8 mouse cellular contexts compared by ENCODE assay signal in genomic region chr3:51577816-51578749, GRCm38 (mm10). TPM values are rescaled to one million over a fixed set of nuclear protein-coding genes. Genes with fewer than 3 reads are reported as not detected.
A peak's percentile ranks its signal among the peaks of the same experiment; 100 is the strongest.
DNase-seq lines count a peak whose midpoint lies in the region; ATAC-seq and TF ChIP-seq lines count a peak whose summit lies in the region.

No protein-coding gene starts in this region.

- TF ChIP-seq EP300 in heart, adult 2 months (IDR thresholded peaks at IDR 0.05; ENCODE audit: insufficient read depth, low read depth, low read length): no peak
- no peak for TF ChIP-seq EP300 in liver, postnatal 0 days (IDR thresholded peaks at IDR 0.05; ENCODE audit: low read depth)

- no peaks in the 10 kb centered on the region for H3K36me3 ChIP-seq in heart, adult 2 months (ENCODE audit: control insufficient read depth, insufficient read depth, low read length)
- no peaks in the 10 kb centered on the region for H3K36me3 ChIP-seq in heart, embryonic 11.5 days (ENCODE audit: control insufficient read depth, insufficient read depth, low read length)
- no peaks in the 10 kb centered on the region for H3K36me3 ChIP-seq in heart, embryonic 15.5 days
- no peaks in the 10 kb centered on the region for H3K36me3 ChIP-seq in stomach, embryonic 16.5 days (ENCODE audit: control insufficient read depth, insufficient read depth, low read length)
- H3K36me3 ChIP-seq in liver, postnatal 0 days (replicated peaks; ENCODE audit: insufficient read depth, low read length): no peaks in the 10 kb centered on the region

- no peak overlapping the region for H3K9ac ChIP-seq in heart, adult 2 months (ENCODE audit: low read depth, low read length)
- H3K9ac ChIP-seq in heart, embryonic 11.5 days (ENCODE audit: low read depth, low read length): no peak overlapping the region
- H3K9ac ChIP-seq in heart, embryonic 15.5 days: no peak overlapping the region
- no peak overlapping the region for H3K9ac ChIP-seq in stomach, embryonic 16.5 days (ENCODE audit: low read length)
- H3K9ac ChIP-seq in liver, postnatal 0 days (replicated peaks): no peak overlapping the region

- H3K27ac ChIP-seq in heart, adult 2 months: no peak overlapping the region
- H3K27ac ChIP-seq in heart, embryonic 11.5 days (ENCODE audit: low read depth, low read length): no peak overlapping the region
- peak overlapping the region; percentile 64; the same call in 1 of the 2 replicates for H3K27ac ChIP-seq in heart, embryonic 15.5 days
- peak overlapping the region; percentile 80 for H3K27ac ChIP-seq in stomach, embryonic 16.5 days (ENCODE audit: low read length)
- no peak overlapping the region for H3K27ac ChIP-seq in liver, postnatal 0 days (ENCODE audit: low read depth)

- intact Hi-C loops in heart, adult 2 months (cut with DNase I): no loop called here
- intact Hi-C loops in left cerebral cortex, postnatal 36 days (cut with DNase I): loop anchor here (5.0 kb wide), 1 partner anchor 664 kb away; no protein-coding TSS in a partner anchor

- no peaks in the 10 kb centered on the region for H3K27me3 ChIP-seq in heart, adult 2 months (ENCODE audit: control insufficient read depth, insufficient read depth, low read length)
- H3K27me3 ChIP-seq in heart, embryonic 11.5 days (ENCODE audit: control insufficient read depth, insufficient read depth, low read length): no peaks in the 10 kb centered on the region
- H3K27me3 ChIP-seq in heart, embryonic 15.5 days: no peaks in the 10 kb centered on the region
- H3K27me3 ChIP-seq in stomach, embryonic 16.5 days (ENCODE audit: control insufficient read depth, insufficient read depth, low read length): no peaks in the 10 kb centered on the region
- H3K27me3 ChIP-seq in liver, postnatal 0 days (ENCODE audit: insufficient read depth, low read length): no peaks in the 10 kb centered on the region

- TF ChIP-seq CTCF in heart, adult 2 months (IDR thresholded peaks at IDR 0.05): no peak
- TF ChIP-seq CTCF in liver, postnatal 0 days (IDR thresholded peaks at IDR 0.05; ENCODE audit: low read depth): no peak

- H3K79me2 ChIP-seq in heart, adult 2 months (replicated peaks; ENCODE audit: control insufficient read depth, insufficient read depth, low read length): no peaks in the 10 kb centered on the region

- 56% methylated on average over 12 of the region's 12 CpGs for WGBS in heart, adult 2 months
- WGBS in heart, embryonic 11.5 days (ENCODE audit: insufficient replicate concordance): 66% methylated on average over 12 of the region's 12 CpGs
- 40% methylated on average over 12 of the region's 12 CpGs for WGBS in heart, embryonic 15.5 days
- 65% methylated on average over 12 of the region's 12 CpGs for WGBS in stomach, embryonic 16.5 days
- WGBS in liver, postnatal 0 days (ENCODE audit: insufficient replicate concordance): 60% methylated on average over 12 of the region's 12 CpGs

- no peak for ATAC-seq in heart, embryonic 11.5 days (replicated peaks; ENCODE audit: insufficient number of reproducible peaks, low FRiP score, low TSS enrichment)
- peak; percentile 50 for ATAC-seq in heart, embryonic 15.5 days (replicated peaks; ENCODE audit: insufficient number of reproducible peaks, insufficient read depth, low FRiP score, low read depth)
- ATAC-seq in stomach, embryonic 16.5 days (ENCODE audit: insufficient read depth, low FRiP score): peak; percentile 77
- no peak for ATAC-seq in liver, postnatal 0 days

- peak; percentile 35 to 41 for DNase-seq in heart, adult 2 months
- DNase-seq in kidney, postnatal 4 days: peak; percentile 42 to 57
- DNase-seq in left cerebral cortex, postnatal 36 days (ENCODE audit: low spot score in 2 of 2): no peak
- no peak for DNase-seq in layer of hippocampus, adult 9-10 months (ENCODE audit: low spot score)
- no peak for DNase-seq in liver, postnatal 0 days

- no peak overlapping the region for H3K4me3 ChIP-seq in heart, adult 2 months
- H3K4me3 ChIP-seq in heart, embryonic 11.5 days (ENCODE audit: low read depth, low read length): no peak overlapping the region
- no peak overlapping the region for H3K4me3 ChIP-seq in heart, embryonic 15.5 days
- no peak overlapping the region for H3K4me3 ChIP-seq in stomach, embryonic 16.5 days (replicated peaks; ENCODE audit: low read length)
- no peak overlapping the region for H3K4me3 ChIP-seq in liver, postnatal 0 days (ENCODE audit: low read depth, low read length)

- no peaks in the 10 kb centered on the region for H3K4me1 ChIP-seq in heart, adult 2 months (ENCODE audit: control insufficient read depth, insufficient read depth, low read length)
- peaks cover 8% of the 10 kb centered on the region for H3K4me1 ChIP-seq in heart, embryonic 11.5 days (ENCODE audit: control insufficient read depth, insufficient read depth, low read length)
- H3K4me1 ChIP-seq in heart, embryonic 15.5 days (replicated peaks): peaks cover 12% of the 10 kb centered on the region
- 0 out of 2 replicates have a peak, but pooled peaks cover 5% of the 10 kb centered on the region for H3K4me1 ChIP-seq in stomach, embryonic 16.5 days (ENCODE audit: control insufficient read depth, insufficient read depth, low read length)
- no peaks in the 10 kb centered on the region for H3K4me1 ChIP-seq in liver, postnatal 0 days (ENCODE audit: insufficient read depth)

- H3K4me2 ChIP-seq in heart, embryonic 11.5 days: no peak overlapping the region
- no peak overlapping the region for H3K4me2 ChIP-seq in heart, embryonic 15.5 days
- H3K4me2 ChIP-seq in stomach, embryonic 16.5 days (ENCODE audit: low read depth, low read length): no peak overlapping the region
- no peak overlapping the region for H3K4me2 ChIP-seq in liver, postnatal 0 days (ENCODE audit: low read depth, low read length)

- TF ChIP-seq POLR2A in heart, adult 2 months (IDR thresholded peaks at IDR 0.05; ENCODE audit: insufficient read depth, low read depth, low read length): no peak

- no peaks in the 10 kb centered on the region for H3K9me3 ChIP-seq in heart, embryonic 11.5 days (replicated peaks; ENCODE audit: control insufficient read depth, low read length)
- H3K9me3 ChIP-seq in heart, embryonic 15.5 days (replicated peaks): no peaks in the 10 kb centered on the region
- no peaks in the 10 kb centered on the region for H3K9me3 ChIP-seq in stomach, embryonic 16.5 days (replicated peaks; ENCODE audit: control insufficient read depth, low read length)
- no peaks in the 10 kb centered on the region for H3K9me3 ChIP-seq in liver, postnatal 0 days (ENCODE audit: low read length)

RNA-seq across cellular contexts. Expression of gene Setd7, which starts 17.4 kb away (rescaled TPM):
- 10 to 100 TPM; 51.0 to 68.2 TPM for total RNA-seq in heart, adult 2 months (2021)
- polyA plus RNA-seq in heart, adult 2 months (2012; rRNA removed): 21.6 and 36.6 TPM in 2 replicates
- 6.0 and 8.4 TPM in 2 replicates for polyA plus RNA-seq in heart, embryonic 11.5 days (2014; fragmentation: Nextera tagmentation; extraction: Ambion mirVana)
- 3.7 and 5.1 TPM in 2 replicates for polyA plus RNA-seq in heart, embryonic 15.5 days (2015; fragmentation: Nextera tagmentation; extraction: Ambion mirVana)
- 2.8 and 4.8 TPM in 2 replicates for polyA plus RNA-seq in stomach, embryonic 16.5 days (2015; fragmentation: Nextera tagmentation; extraction: Ambion mirVana)
- total RNA-seq in left cerebral cortex, postnatal 36 days (2021): 100 to 1,000 TPM; 138 to 141 TPM
- polyA plus RNA-seq in liver, postnatal 0 days (2015; fragmentation: Nextera tagmentation; extraction: Ambion mirVana): 0.45 and 0.48 TPM in 2 replicates

Comparison
In these comparisons a context has a peak if more than half of its experiments do, and no peak if none do; other contexts are left out.
1. H3K27ac ChIP-seq: peak in heart, embryonic 15.5 days (single experiment) and stomach, embryonic 16.5 days (single experiment); none in heart, adult 2 months (single experiment), heart, embryonic 11.5 days (single experiment) and liver, postnatal 0 days (single experiment).
2. ATAC-seq: peak in heart, embryonic 15.5 days (single experiment) and stomach, embryonic 16.5 days (single experiment); none in heart, embryonic 11.5 days (single experiment) and liver, postnatal 0 days (single experiment).
3. DNase-seq: peak in heart, adult 2 months (2 of 2) and kidney, postnatal 4 days (2 of 2); none in left cerebral cortex, postnatal 36 days (0 of 2), layer of hippocampus, adult 9-10 months (single experiment) and liver, postnatal 0 days (single experiment).